Mouse (Mus musculus): ENCODE data around the gene Hist1h2bb. TPM values are rescaled to one million over a fixed set of nuclear protein-coding genes. Genes with fewer than 3 reads are reported as not detected.

The Hist1h2bb gene
- polyA plus RNA-seq, 1 experiment = 160 TPM

- TF ChIP-seq CTCF (IDR thresholded peaks at IDR 0.05; ENCODE audit: borderline replicate concordance, control insufficient read depth, extremely low read depth, insufficient read depth, low read length, poor library complexity) (no peak), POLR2A (IDR thresholded peaks at IDR 0.05; ENCODE audit: control insufficient read depth, extremely low read depth, insufficient read depth, low read length, poor library complexity) (no peak)
- H3K27me3 ChIP-seq (ENCODE audit: control insufficient read depth, insufficient read depth, low read length) = no peaks in the 10 kb centered on the region
- peaks cover 3% of the 10 kb centered on the region for H3K4me1 ChIP-seq (replicated peaks; ENCODE audit: control insufficient read depth, insufficient read depth, low read length)
- H3K4me3 ChIP-seq (ENCODE audit: control insufficient read depth, insufficient read depth, low read length) = no peak overlapping the region
- peak overlapping the region; percentile 15; the same call in 1 of the 2 replicates for H3K27ac ChIP-seq (ENCODE audit: control insufficient read depth, insufficient read depth, low read length)
- no peak for DNase-seq
- WGBS = 9% methylated on average over 6 of the region's 6 CpGs
- no peaks in the 10 kb centered on the region for H3K36me3 ChIP-seq (ENCODE audit: control insufficient read depth, insufficient read depth, low read length)
Observed at GRCm38 (mm10) chr13:23752742-23753172, 6.2 kb downstream of the Hist1h2bb start.

GRCm38 (mm10) chr13:23753314-23754078 is 7.0 kb downstream of the Hist1h2bb start:
- Histone ChIP-seq H3K4me3 (ENCODE audit: control insufficient read depth, insufficient read depth, low read length) (no peak overlapping the region), H3K27ac (ENCODE audit: control insufficient read depth, insufficient read depth, low read length) (no peak overlapping the region), H3K36me3 (ENCODE audit: control insufficient read depth, insufficient read depth, low read length) (no peaks in the 10 kb centered on the region), H3K4me1 (replicated peaks; ENCODE audit: control insufficient read depth, insufficient read depth, low read length) (peaks cover 3% of the 10 kb centered on the region), H3K27me3 (ENCODE audit: control insufficient read depth, insufficient read depth, low read length) (no peaks in the 10 kb centered on the region)
- TF ChIP-seq CTCF (IDR thresholded peaks at IDR 0.05; ENCODE audit: borderline replicate concordance, control insufficient read depth, extremely low read depth, insufficient read depth, low read length, poor library complexity) = no peak
- DNase-seq = no peak
- 70% methylated on average over 4 of the region's 4 CpGs for WGBS

GRCm38 (mm10) chr13:23755000-23755399 is 8.5 kb downstream of the Hist1h2bb start:
- Histone ChIP-seq H3K4me3 (ENCODE audit: control insufficient read depth, insufficient read depth, low read length) (no peak overlapping the region), H3K4me1 (replicated peaks; ENCODE audit: control insufficient read depth, insufficient read depth, low read length) (peaks cover 3% of the 10 kb centered on the region), H3K27ac (ENCODE audit: control insufficient read depth, insufficient read depth, low read length) (no peak overlapping the region), H3K36me3 (ENCODE audit: control insufficient read depth, insufficient read depth, low read length) (no peaks in the 10 kb centered on the region), H3K27me3 (ENCODE audit: control insufficient read depth, insufficient read depth, low read length) (no peaks in the 10 kb centered on the region)
- no peak for TF ChIP-seq POLR2A (IDR thresholded peaks at IDR 0.05; ENCODE audit: control insufficient read depth, extremely low read depth, insufficient read depth, low read length, poor library complexity)
- no peak for DNase-seq

- peaks cover 3% of the 10 kb centered on the region for H3K4me1 ChIP-seq (replicated peaks; ENCODE audit: control insufficient read depth, insufficient read depth, low read length)
- H3K27ac ChIP-seq (ENCODE audit: control insufficient read depth, insufficient read depth, low read length) = peak within 1 kb of the TSS; percentile 66
- WGBS = under 1% methylated on average over 22 of the region's 22 CpGs
- DNase-seq = peak; percentile 92
- no peaks in the 10 kb centered on the region for H3K27me3 ChIP-seq (ENCODE audit: control insufficient read depth, insufficient read depth, low read length)
- no peaks in the 10 kb centered on the region for H3K36me3 ChIP-seq (ENCODE audit: control insufficient read depth, insufficient read depth, low read length)
- TF ChIP-seq POLR2A (IDR thresholded peaks at IDR 0.05; ENCODE audit: control insufficient read depth, extremely low read depth, insufficient read depth, low read length, poor library complexity) = peak; percentile 86
- TF ChIP-seq CTCF (IDR thresholded peaks at IDR 0.05; ENCODE audit: borderline replicate concordance, control insufficient read depth, extremely low read depth, insufficient read depth, low read length, poor library complexity) = no peak
- H3K4me3 ChIP-seq (ENCODE audit: control insufficient read depth, insufficient read depth, low read length) = peak within 1 kb of the TSS; percentile 28
Observed at GRCm38 (mm10) chr13:23756790-23757189, 10.3 kb downstream of the Hist1h2bb start, which contains the start of gene Hist1h4b. Gene Hist1h4b, plus strand, starts transcription at chr13:23757013.

GRCm38 (mm10) chr13:23757211-23757773 is 10.8 kb downstream of the Hist1h2bb start:
- WGBS = 2% methylated on average over 20 of the region's 23 CpGs
- Histone ChIP-seq H3K4me1 (replicated peaks; ENCODE audit: control insufficient read depth, insufficient read depth, low read length) (peaks cover 3% of the 10 kb centered on the region), H3K27me3 (ENCODE audit: control insufficient read depth, insufficient read depth, low read length) (no peaks in the 10 kb centered on the region), H3K36me3 (ENCODE audit: control insufficient read depth, insufficient read depth, low read length) (no peaks in the 10 kb centered on the region), H3K27ac (ENCODE audit: control insufficient read depth, insufficient read depth, low read length) (peak overlapping the region; percentile 66), H3K4me3 (ENCODE audit: control insufficient read depth, insufficient read depth, low read length) (peak overlapping the region; percentile 28)
- TF ChIP-seq POLR2A (IDR thresholded peaks at IDR 0.05; ENCODE audit: control insufficient read depth, extremely low read depth, insufficient read depth, low read length, poor library complexity) (no peak), CTCF (IDR thresholded peaks at IDR 0.05; ENCODE audit: borderline replicate concordance, control insufficient read depth, extremely low read depth, insufficient read depth, low read length, poor library complexity) (no peak)
- no peak for DNase-seq

GRCm38 (mm10) chr13:23757921-23758320 is 11.4 kb downstream of the Hist1h2bb start:
- 51% methylated on average over 3 of the region's 3 CpGs for WGBS
- TF ChIP-seq POLR2A (IDR thresholded peaks at IDR 0.05; ENCODE audit: control insufficient read depth, extremely low read depth, insufficient read depth, low read length, poor library complexity) (no peak), CTCF (IDR thresholded peaks at IDR 0.05; ENCODE audit: borderline replicate concordance, control insufficient read depth, extremely low read depth, insufficient read depth, low read length, poor library complexity) (no peak)
- no peaks in the 10 kb centered on the region for H3K27me3 ChIP-seq (ENCODE audit: control insufficient read depth, insufficient read depth, low read length)
- H3K4me1 ChIP-seq (replicated peaks; ENCODE audit: control insufficient read depth, insufficient read depth, low read length) = peaks cover 3% of the 10 kb centered on the region
- H3K36me3 ChIP-seq (ENCODE audit: control insufficient read depth, insufficient read depth, low read length) = no peaks in the 10 kb centered on the region
- H3K27ac ChIP-seq (ENCODE audit: control insufficient read depth, insufficient read depth, low read length) = no peak overlapping the region
- no peak for DNase-seq
- H3K4me3 ChIP-seq (ENCODE audit: control insufficient read depth, insufficient read depth, low read length) = no peak overlapping the region
